Mouse (Mus musculus): Measurements from ENCODE around the gene Olfr911-ps1.

Gene Olfr911-ps1

DNA sequence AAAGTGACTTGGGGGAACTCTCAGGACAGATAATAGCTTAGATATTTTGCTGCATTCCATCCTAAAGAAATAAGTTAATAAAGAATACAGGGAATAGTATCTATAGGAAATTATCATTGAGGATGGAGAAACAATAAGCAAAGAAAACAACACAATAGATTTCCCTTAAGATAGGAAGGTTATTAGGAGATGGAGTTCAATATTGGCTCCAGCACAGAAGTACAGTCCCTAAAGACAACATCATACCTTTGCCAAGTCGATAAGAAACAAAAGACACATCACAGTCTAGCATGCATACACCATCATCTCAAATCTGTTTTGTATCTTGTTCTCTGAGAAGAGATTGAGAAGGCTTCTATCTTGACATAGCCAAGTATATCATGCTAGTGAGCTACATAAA lies at the start of gene Olfr911-ps1:
Olfr911-ps1 (plus strand) TSS at position 301 of the 400 bp plus-strand sequence.
- in situ Hi-C loops (cut with MboI), result no loop called here

DNA sequence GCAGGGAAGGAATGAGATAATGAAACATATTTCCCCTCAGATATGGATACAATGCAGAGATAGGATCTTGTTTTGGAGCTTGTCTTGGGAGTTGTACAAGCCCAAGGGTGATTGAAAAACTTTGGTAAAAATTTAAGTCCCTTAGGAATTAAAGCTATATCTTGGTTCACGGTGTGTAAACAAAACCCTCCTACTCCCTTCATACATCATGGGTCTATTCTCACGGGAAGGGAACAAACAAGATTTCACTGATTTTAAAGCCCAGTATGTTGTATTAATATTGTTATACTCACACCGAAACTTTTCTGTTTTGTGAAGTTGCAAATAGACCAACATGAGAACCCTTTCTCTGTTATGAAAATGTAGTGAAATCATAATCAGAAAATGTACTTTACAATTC lies 34.6 kb upstream of the Olfr911-ps1 start, which contains the start of gene Olfr906:
Olfr906 (plus strand) TSS at position 301 of the 400 bp plus-strand sequence.
- in situ Hi-C loops (cut with MboI), result no loop called here

DNA sequence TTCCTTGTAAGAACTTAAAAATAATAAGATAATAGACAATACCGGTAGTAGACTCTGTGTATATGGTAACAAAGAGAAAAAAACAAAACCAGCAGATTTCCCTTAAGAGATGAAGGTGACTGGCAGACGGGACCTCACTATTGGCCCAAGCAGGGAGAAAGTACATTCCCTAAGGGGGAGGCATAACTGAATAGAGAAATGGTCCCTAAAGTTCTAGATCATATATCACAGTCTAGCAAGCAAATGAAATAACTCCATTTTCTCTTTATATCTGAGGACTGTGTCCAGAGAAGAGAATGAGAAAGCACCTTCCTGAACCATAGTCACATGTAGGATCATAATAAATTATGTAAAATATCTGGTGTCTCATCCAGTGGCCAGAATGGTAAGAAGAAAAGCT lies 25.9 kb upstream of the Olfr911-ps1 start, which contains the start of gene Olfr907:
Olfr907 (plus strand) TSS at position 301 of the 400 bp plus-strand sequence.
- in situ Hi-C loops (cut with MboI), result no loop called here

DNA sequence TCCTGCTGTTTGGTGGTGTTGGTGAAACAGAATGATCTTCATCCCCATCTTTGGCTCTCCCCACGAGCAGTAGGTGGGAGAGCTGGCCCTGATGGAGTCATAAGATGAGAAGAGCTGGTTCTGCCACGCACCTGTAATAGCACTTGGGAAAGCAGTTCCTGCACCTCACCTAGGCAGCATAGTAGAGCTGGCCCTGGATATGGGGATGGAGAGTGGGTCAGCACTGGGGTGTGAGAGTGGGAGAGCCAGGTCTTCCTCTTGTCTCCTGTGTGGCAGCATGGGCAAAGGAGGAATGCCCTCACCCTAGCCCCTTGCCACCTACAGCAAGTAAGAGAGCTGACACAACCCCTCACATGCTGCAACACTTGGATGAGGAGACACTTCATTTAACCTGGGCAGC lies 9.0 kb upstream of the Olfr911-ps1 start:
- in situ Hi-C loops (cut with MboI), result no loop called here

DNA sequence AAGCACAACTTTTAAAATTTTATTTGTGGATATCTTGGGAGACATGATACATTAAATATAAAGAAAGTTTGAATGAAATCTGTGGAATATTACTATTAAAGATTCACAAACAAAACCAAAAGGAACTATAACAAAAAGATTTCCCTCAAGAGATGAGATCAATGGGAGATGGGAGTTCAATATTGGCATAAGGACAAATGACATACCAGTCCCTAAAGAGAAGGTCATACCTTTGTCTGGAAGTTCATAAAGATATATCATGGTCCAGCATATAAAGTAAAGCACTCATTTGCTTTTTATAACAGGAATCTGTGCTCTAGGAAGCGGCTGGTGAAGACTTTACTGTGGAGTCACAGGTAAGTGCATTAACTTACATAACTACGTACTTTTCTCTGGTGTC lies 16.2 kb downstream of the Olfr911-ps1 start, which contains the start of gene Olfr910:
Olfr910 (plus strand) TSS at position 301 of the 400 bp plus-strand sequence.
- in situ Hi-C loops (cut with MboI), result no loop called here
